Mouse (Mus musculus): ENCODE results near the gene Sgsm1. TPM values are rescaled to one million over a fixed set of nuclear protein-coding genes. Genes with fewer than 3 reads are reported as not detected.

Sgsm1 gene
- polyA plus RNA-seq, 1 experiment = 1.9 TPM

- Histone ChIP-seq H3ac (ENCODE audit: control insufficient read depth, insufficient read length, low read depth) (no peak overlapping the region), H3K36me3 (ENCODE audit: control insufficient read depth, insufficient read depth) (no peaks in the 10 kb centered on the region), H3K27me3 (ENCODE audit: control insufficient read depth, insufficient read depth, insufficient read length) (no peaks in the 10 kb centered on the region), H3K79me3 (ENCODE audit: low read depth) (peaks cover 5% of the 10 kb centered on the region), H3K79me2 (ENCODE audit: control insufficient read depth, insufficient read depth) (peaks cover 33% of the 10 kb centered on the region), H3K4me3 (ENCODE audit: insufficient read depth, poor library complexity, severe bottlenecking) (peak overlapping the region; percentile 16)
- no peak for TF ChIP-seq CTCF (IDR thresholded peaks at IDR 0.05; ENCODE audit: control insufficient read depth, insufficient read depth, insufficient read length)
- TF ChIP-seq MYOD1 (IDR thresholded peaks at IDR 0.05; ENCODE audit: control insufficient read depth, insufficient read length, low read depth) = no peak
- no peak for TF ChIP-seq FOSL1 (IDR thresholded peaks at IDR 0.05; ENCODE audit: insufficient read depth, low read length, poor library complexity, severe bottlenecking)
- TF ChIP-seq USF1 (IDR thresholded peaks at IDR 0.05; ENCODE audit: low read depth) = no peak
- TF ChIP-seq MAX (IDR thresholded peaks at IDR 0.05) = no peak
- no peak for TF ChIP-seq MYOG (IDR thresholded peaks at IDR 0.05; ENCODE audit: control insufficient read depth, extremely low read depth, insufficient read length)
- TF ChIP-seq CEBPB (IDR thresholded peaks at IDR 0.05; ENCODE audit: low read depth) = no peak
Measured at GRCm38 (mm10) chr5:113214041-113214440, 96.5 kb downstream of the Sgsm1 start.

DNA sequence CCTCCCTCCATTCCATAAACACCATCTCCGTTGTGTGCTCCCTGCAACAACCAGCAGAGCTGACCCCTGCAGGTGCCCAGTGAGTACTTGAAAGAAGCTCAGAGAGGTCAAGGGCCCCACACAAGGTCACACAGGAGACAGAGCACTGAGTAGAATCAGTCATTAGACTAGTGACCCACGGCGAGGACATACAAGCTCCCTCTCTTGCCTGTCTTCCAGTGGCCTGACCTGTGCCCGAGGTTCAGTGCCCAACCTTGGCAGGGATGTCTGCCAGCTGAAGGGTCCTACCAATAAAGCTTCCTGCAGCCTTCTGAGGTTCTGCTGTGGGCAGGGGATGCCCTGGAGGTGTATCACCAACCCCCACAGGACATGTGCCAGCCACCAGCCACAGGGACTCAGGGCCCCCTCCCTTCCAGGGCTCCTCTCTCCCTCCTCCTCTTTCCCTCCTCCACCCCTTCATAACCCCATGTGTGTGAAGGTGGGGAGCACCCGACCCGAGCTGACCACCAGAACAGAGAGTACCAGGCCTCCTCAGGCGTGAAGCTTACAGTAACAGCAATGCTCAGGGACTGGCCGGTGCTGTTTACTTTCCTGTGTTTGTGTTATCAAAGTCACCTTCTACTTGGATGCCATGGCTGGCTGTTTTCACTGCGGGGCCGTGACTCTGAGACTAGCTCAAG is 98.3 kb downstream of the Sgsm1 start:
- TF ChIP-seq FOSL1 (IDR thresholded peaks at IDR 0.05; ENCODE audit: insufficient read depth, low read length, poor library complexity, severe bottlenecking) (no peak), MAX (IDR thresholded peaks at IDR 0.05) (no peak), USF1 (IDR thresholded peaks at IDR 0.05; ENCODE audit: low read depth) (no peak), CEBPB (IDR thresholded peaks at IDR 0.05; ENCODE audit: low read depth) (no peak), MYOD1 (IDR thresholded peaks at IDR 0.05; ENCODE audit: control insufficient read depth, insufficient read length, low read depth) (no peak), CTCF (IDR thresholded peaks at IDR 0.05; ENCODE audit: control insufficient read depth, insufficient read depth, insufficient read length) (no peak), MYOG (IDR thresholded peaks at IDR 0.05; ENCODE audit: control insufficient read depth, extremely low read depth, insufficient read length) (no peak)
- no peak overlapping the region for H3K4me3 ChIP-seq (ENCODE audit: insufficient read depth, poor library complexity, severe bottlenecking)
- no peak overlapping the region for H3ac ChIP-seq (ENCODE audit: control insufficient read depth, insufficient read length, low read depth)
- H3K36me3 ChIP-seq (ENCODE audit: control insufficient read depth, insufficient read depth) = no peaks in the 10 kb centered on the region
- no peaks in the 10 kb centered on the region for H3K27me3 ChIP-seq (ENCODE audit: control insufficient read depth, insufficient read depth, insufficient read length)
- H3K79me2 ChIP-seq (ENCODE audit: control insufficient read depth, insufficient read depth) = peaks cover 33% of the 10 kb centered on the region
- peaks cover 5% of the 10 kb centered on the region for H3K79me3 ChIP-seq (ENCODE audit: low read depth)

DNA sequence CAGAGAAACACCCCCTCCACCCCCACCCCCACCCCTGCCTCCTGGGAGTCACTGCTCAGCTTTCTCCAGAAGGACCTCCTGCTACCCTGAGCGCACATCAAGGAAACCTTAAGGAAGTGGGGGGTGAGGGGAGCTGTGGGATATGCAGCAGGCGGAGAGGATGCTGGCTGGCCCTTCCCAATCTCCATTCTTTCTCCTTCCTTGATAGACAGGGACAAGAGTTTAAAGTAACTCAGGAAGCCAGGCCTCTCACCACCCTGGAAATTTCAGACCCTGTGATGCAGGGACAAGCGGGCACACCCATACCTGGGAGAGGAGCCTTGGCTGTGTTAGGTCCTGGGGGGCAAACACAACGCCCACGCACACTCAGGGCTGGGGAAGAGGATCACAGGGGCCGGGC is 100.3 kb downstream of the Sgsm1 start:
- TF ChIP-seq MYOG (IDR thresholded peaks at IDR 0.05; ENCODE audit: control insufficient read depth, extremely low read depth, insufficient read length) (no peak), MYOD1 (IDR thresholded peaks at IDR 0.05; ENCODE audit: control insufficient read depth, insufficient read length, low read depth) (no peak), CTCF (IDR thresholded peaks at IDR 0.05; ENCODE audit: control insufficient read depth, insufficient read depth, insufficient read length) (no peak), USF1 (IDR thresholded peaks at IDR 0.05; ENCODE audit: low read depth) (no peak)
- H3K4me3 ChIP-seq (ENCODE audit: insufficient read depth, poor library complexity, severe bottlenecking) = no peak overlapping the region
- no peaks in the 10 kb centered on the region for H3K36me3 ChIP-seq (ENCODE audit: control insufficient read depth, insufficient read depth)
- peaks cover 42% of the 10 kb centered on the region for H3K79me2 ChIP-seq (ENCODE audit: control insufficient read depth, insufficient read depth)
- no peak overlapping the region for H3ac ChIP-seq (ENCODE audit: control insufficient read depth, insufficient read length, low read depth)
- H3K27me3 ChIP-seq (ENCODE audit: control insufficient read depth, insufficient read depth, insufficient read length) = no peaks in the 10 kb centered on the region
- peaks cover 8% of the 10 kb centered on the region for H3K79me3 ChIP-seq (ENCODE audit: low read depth)

DNA sequence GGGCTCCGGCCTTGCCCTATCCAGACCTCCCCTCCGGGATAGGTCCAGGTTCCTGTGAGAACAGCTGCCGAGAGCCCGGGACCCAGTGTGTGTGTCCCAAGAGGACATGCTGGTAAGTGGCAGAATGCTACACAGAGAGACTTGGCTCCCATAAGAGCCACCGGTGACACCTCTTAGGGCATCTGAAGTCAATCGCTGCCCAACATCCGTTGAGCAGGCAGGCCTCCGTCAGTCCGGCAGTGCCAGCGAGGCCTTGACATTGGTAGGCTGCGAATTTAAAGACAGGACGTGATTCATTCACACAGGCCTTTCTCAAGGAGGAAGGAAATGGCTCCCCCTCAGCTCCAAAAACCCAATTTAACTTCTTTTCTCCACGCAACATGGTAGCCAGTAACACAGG is 100.7 kb downstream of the Sgsm1 start:
- Histone ChIP-seq H3ac (ENCODE audit: control insufficient read depth, insufficient read length, low read depth) (no peak overlapping the region), H3K36me3 (ENCODE audit: control insufficient read depth, insufficient read depth) (no peaks in the 10 kb centered on the region), H3K79me3 (ENCODE audit: low read depth) (peaks cover 8% of the 10 kb centered on the region), H3K4me3 (ENCODE audit: insufficient read depth, poor library complexity, severe bottlenecking) (no peak overlapping the region), H3K27me3 (ENCODE audit: control insufficient read depth, insufficient read depth, insufficient read length) (no peaks in the 10 kb centered on the region), H3K79me2 (ENCODE audit: control insufficient read depth, insufficient read depth) (peaks cover 46% of the 10 kb centered on the region)
- TF ChIP-seq CTCF (IDR thresholded peaks at IDR 0.05; ENCODE audit: control insufficient read depth, insufficient read depth, insufficient read length) = no peak
- no peak for TF ChIP-seq CEBPB (IDR thresholded peaks at IDR 0.05; ENCODE audit: low read depth)
- no peak for TF ChIP-seq MAX (IDR thresholded peaks at IDR 0.05)
- TF ChIP-seq USF1 (IDR thresholded peaks at IDR 0.05; ENCODE audit: low read depth) = no peak
- TF ChIP-seq FOSL1 (IDR thresholded peaks at IDR 0.05; ENCODE audit: insufficient read depth, low read length, poor library complexity, severe bottlenecking) = no peak
- TF ChIP-seq MYOG (IDR thresholded peaks at IDR 0.05; ENCODE audit: control insufficient read depth, extremely low read depth, insufficient read length) = no peak
- no peak for TF ChIP-seq MYOD1 (IDR thresholded peaks at IDR 0.05; ENCODE audit: control insufficient read depth, insufficient read length, low read depth)

GRCm38 (mm10) chr5:113209401-113209750 is 101.2 kb downstream of the Sgsm1 start:
- H3K27me3 ChIP-seq (ENCODE audit: control insufficient read depth, insufficient read depth, insufficient read length) = no peaks in the 10 kb centered on the region
- no peak overlapping the region for H3ac ChIP-seq (ENCODE audit: control insufficient read depth, insufficient read length, low read depth)
- H3K79me2 ChIP-seq (ENCODE audit: control insufficient read depth, insufficient read depth) = peaks cover 49% of the 10 kb centered on the region
- H3K36me3 ChIP-seq (ENCODE audit: control insufficient read depth, insufficient read depth) = no peaks in the 10 kb centered on the region
- TF ChIP-seq MYOG (IDR thresholded peaks at IDR 0.05; ENCODE audit: control insufficient read depth, extremely low read depth, insufficient read length) (no peak), CEBPB (IDR thresholded peaks at IDR 0.05; ENCODE audit: low read depth) (no peak), CTCF (IDR thresholded peaks at IDR 0.05; ENCODE audit: control insufficient read depth, insufficient read depth, insufficient read length) (no peak), MAX (IDR thresholded peaks at IDR 0.05) (no peak), FOSL1 (IDR thresholded peaks at IDR 0.05; ENCODE audit: insufficient read depth, low read length, poor library complexity, severe bottlenecking) (no peak), MYOD1 (IDR thresholded peaks at IDR 0.05; ENCODE audit: control insufficient read depth, insufficient read length, low read depth) (no peak), USF1 (IDR thresholded peaks at IDR 0.05; ENCODE audit: low read depth) (no peak)
- no peak overlapping the region for H3K4me3 ChIP-seq (ENCODE audit: insufficient read depth, poor library complexity, severe bottlenecking)
- H3K79me3 ChIP-seq (ENCODE audit: low read depth) = peaks cover 8% of the 10 kb centered on the region
